Mouse (Mus musculus): ENCODE results near the gene Cdca7. TPM values are rescaled to one million over a fixed set of nuclear protein-coding genes. Genes with fewer than 3 reads are reported as not detected.

Gene Cdca7
- total RNA-seq, 4 experiments from 2014 or later, result 0.19 to 0.43 (median 0.39) TPM; not detected in 1

- DNase-seq (ENCODE audit: low spot score in 2 of 2), result no peak
Observed at GRCm38 (mm10) chr2:72491650-72492049, 15.7 kb downstream of the Cdca7 start.

GRCm38 (mm10) chr2:72493039-72493438, 17.1 kb downstream of the Cdca7 start:
- no peak for DNase-seq (ENCODE audit: low spot score in 2 of 2)

GRCm38 (mm10) chr2:72499074-72499721, 23.2 kb downstream of the Cdca7 start:
- DNase-seq (ENCODE audit: low spot score in 2 of 2), result no peak

GRCm38 (mm10) chr2:72499782-72500411, 23.9 kb downstream of the Cdca7 start:
- no peak for DNase-seq (ENCODE audit: low spot score in 2 of 2)

GRCm38 (mm10) chr2:72502041-72502813, 26.3 kb downstream of the Cdca7 start:
- no peak for DNase-seq (ENCODE audit: low spot score in 2 of 2)

GRCm38 (mm10) chr2:72503646-72504045, 27.7 kb downstream of the Cdca7 start:
- no peak for DNase-seq (ENCODE audit: low spot score in 2 of 2)

GRCm38 (mm10) chr2:72507855-72508635, 32.1 kb downstream of the Cdca7 start:
- DNase-seq (ENCODE audit: low spot score in 2 of 2), result no peak

GRCm38 (mm10) chr2:72508891-72509290, 32.9 kb downstream of the Cdca7 start:
- DNase-seq (ENCODE audit: low spot score in 2 of 2), result no peak

GRCm38 (mm10) chr2:72515526-72515925, 39.6 kb downstream of the Cdca7 start:
- DNase-seq (ENCODE audit: low spot score in 2 of 2), result no peak

GRCm38 (mm10) chr2:72515971-72516719, 40.2 kb downstream of the Cdca7 start:
- peak; percentile 52 to 57 for DNase-seq (ENCODE audit: low spot score in 2 of 2)

- no peak for DNase-seq (ENCODE audit: low spot score in 2 of 2)
Observed at GRCm38 (mm10) chr2:72516720-72517089, 40.7 kb downstream of the Cdca7 start.

GRCm38 (mm10) chr2:72524022-72524421, 48.1 kb downstream of the Cdca7 start:
- no peak for DNase-seq (ENCODE audit: low spot score in 2 of 2)

GRCm38 (mm10) chr2:72525556-72525955, 49.6 kb downstream of the Cdca7 start:
- no peak for DNase-seq (ENCODE audit: low spot score in 2 of 2)

- DNase-seq (ENCODE audit: low spot score in 2 of 2), result no peak
Observed at GRCm38 (mm10) chr2:72529026-72529357, 53.0 kb downstream of the Cdca7 start.

GRCm38 (mm10) chr2:72529358-72530319, 53.7 kb downstream of the Cdca7 start:
- no peak for DNase-seq (ENCODE audit: low spot score in 2 of 2)

- DNase-seq (ENCODE audit: low spot score in 2 of 2), result no peak
Observed at GRCm38 (mm10) chr2:72535889-72536288, 59.9 kb downstream of the Cdca7 start.

Measured in gastrocnemius, adult 8-10 months (tissue).